Mouse (Mus musculus) brown adipose tissue, adult 24 weeks (tissue): ENCODE results near the gene Rffl. TPM values are rescaled to one million over a fixed set of nuclear protein-coding genes. Genes with fewer than 3 reads are reported as not detected.

ENCODE experiments used
- H3K27ac ChIP-seq: fragments of 200-500 bp; replicated peaks from 2 replicates; pipeline ENCODE4 v1.5.1; 2012; ENCODE audit warnings: low read depth, mild to moderate bottlenecking, low read length
- H3K4me1 ChIP-seq: fragments of 200-500 bp; 2 replicates; pipeline ENCODE4 v1.6.1; 2012; ENCODE audit warnings: low read length, mixed read lengths; ENCODE audit not compliant: control insufficient read depth, insufficient read depth, insufficient read length
- H3K4me3 ChIP-seq: fragments of 200-500 bp; 2 replicates; pipeline ENCODE4 v1.5.1; 2012; ENCODE audit warnings: low read depth, mild to moderate bottlenecking, low read length, moderate library complexity; ENCODE audit not compliant: insufficient read depth
- polyA plus RNA-seq: library from polyadenylated mRNA; stranded (reverse); fragments of >200 nt; gene quantifications from 2 replicates; pipeline ENCODE4 v1.2.4, GENCODE M21; 2012; ENCODE audit not compliant: missing spikeins, insufficient read depth, insufficient read length

Gene Rffl
- polyA plus RNA-seq, 1 experiment: 6.3 TPM

GRCm38 (mm10) chr11:82806656-82807055, 64.4 kb downstream of the Rffl start:
- no peak overlapping the region for H3K4me3 ChIP-seq
- no peaks in the 10 kb centered on the region for H3K4me1 ChIP-seq
- H3K27ac ChIP-seq: no peak overlapping the region

- Histone ChIP-seq H3K4me1 (peaks cover 4% of the 10 kb centered on the region; the same call in 1 of the 2 replicates), H3K4me3 (no peak overlapping the region), H3K27ac (no peak overlapping the region)
These were observed 87.6 kb downstream of the Rffl start for GRCm38 (mm10) chr11:82783453-82783852.

- Histone ChIP-seq H3K4me3 (peak overlapping the region; percentile 98), H3K27ac (no peak overlapping the region), H3K4me1 (peaks cover 4% of the 10 kb centered on the region; the same call in 1 of the 2 replicates)
These were observed 88.8 kb downstream of the Rffl start for GRCm38 (mm10) chr11:82782197-82782596.

- Histone ChIP-seq H3K4me3 (peak within 1 kb of the TSS; percentile 98), H3K27ac (peak within 1 kb of the TSS; percentile 97)
These were observed 89.8 kb downstream of the Rffl start, which contains the start of gene Lig3 for GRCm38 (mm10) chr11:82780983-82781903. Lig3 (plus strand) TSS chr11:82781108.

GRCm38 (mm10) chr11:82780134-82780533, 90.9 kb downstream of the Rffl start:
- no peak overlapping the region for H3K27ac ChIP-seq

More at GRCm38 (mm10) chr11:82780983-82781903, 89.8 kb downstream of the Rffl start, which contains the start of gene Lig3:
- H3K4me1 ChIP-seq: peaks cover 4% of the 10 kb centered on the region; the same call in 1 of the 2 replicates

GRCm38 (mm10) chr11:82764438-82764924, 106.5 kb downstream of the Rffl start:
- H3K4me1 ChIP-seq: peaks cover 5% of the 10 kb centered on the region; the same call in 1 of the 2 replicates
- peak overlapping the region; percentile 76 for H3K4me3 ChIP-seq
- peak overlapping the region; percentile 81 for H3K27ac ChIP-seq

More at GRCm38 (mm10) chr11:82780134-82780533, 90.9 kb downstream of the Rffl start:
- Histone ChIP-seq H3K4me1 (peaks cover 4% of the 10 kb centered on the region; the same call in 1 of the 2 replicates), H3K4me3 (peak overlapping the region; percentile 98)

GRCm38 (mm10) chr11:82763742-82764437, 107.1 kb downstream of the Rffl start, which contains the start of the genes Cct6b and Zfp830:
Cct6b (minus strand) TSS chr11:82764321.
Zfp830 (plus strand) TSS chr11:82764345.
- Histone ChIP-seq H3K4me3 (peak within 1 kb of the TSS; percentile 76), H3K27ac (peak within 1 kb of the TSS; percentile 81), H3K4me1 (peaks cover 5% of the 10 kb centered on the region; the same call in 1 of the 2 replicates)

- H3K27ac ChIP-seq: no peak overlapping the region; the same call in 1 of the 2 replicates
- H3K4me3 ChIP-seq: peak overlapping the region; percentile 76
- H3K4me1 ChIP-seq: peaks cover 5% of the 10 kb centered on the region; the same call in 1 of the 2 replicates
These were observed 107.7 kb downstream of the Rffl start for GRCm38 (mm10) chr11:82763261-82763660.

GRCm38 (mm10) chr11:82762286-82762829, 108.7 kb downstream of the Rffl start:
- H3K27ac ChIP-seq: no peak overlapping the region
- no peak overlapping the region for H3K4me3 ChIP-seq
- peaks cover 5% of the 10 kb centered on the region; the same call in 1 of the 2 replicates for H3K4me1 ChIP-seq

GRCm38 (mm10) chr11:82755919-82756318, 115.1 kb downstream of the Rffl start:
- Histone ChIP-seq H3K27ac (no peak overlapping the region), H3K4me1 (no peaks in the 10 kb centered on the region), H3K4me3 (no peak overlapping the region)

Other genes with a start within 250 kb of the Rffl start
- 0.58 and 0.91 TPM in 2 replicates for gene Cct6b, start 106.9 kb downstream of the Rffl start, polyA plus RNA-seq
- gene Zfp830, start 106.9 kb downstream of the Rffl start, polyA plus RNA-seq: 7.2 and 9.5 TPM in 2 replicates
- 3.7 and 5.2 TPM in 2 replicates for gene Lig3, start 90.1 kb downstream of the Rffl start, polyA plus RNA-seq
- 13.4 and 21.8 TPM in 2 replicates for gene Rad51d, start 19.4 kb upstream of the Rffl start, polyA plus RNA-seq
- 0.79 TPM in 1 of 2 replicates, not detected in the other for gene Fndc8, start 20.9 kb upstream of the Rffl start, polyA plus RNA-seq
- 3.8 and 6.7 TPM in 2 replicates for gene Nle1, start 37.2 kb upstream of the Rffl start, polyA plus RNA-seq
- gene Unc45b, start 39.3 kb upstream of the Rffl start, polyA plus RNA-seq: 9.1 and 14.2 TPM in 2 replicates
- 28.7 and 30.4 TPM in 2 replicates for gene Slfn5, start 80.1 kb upstream of the Rffl start, polyA plus RNA-seq
- 0.55 and 0.92 TPM in 2 replicates for gene Slfn9, start 120.6 kb upstream of the Rffl start, polyA plus RNA-seq
- 0.79 and 2.6 TPM in 2 replicates for gene Slfn8, start 149.6 kb upstream of the Rffl start, polyA plus RNA-seq
- 3.5 and 3.6 TPM in 2 replicates for gene Slfn2, start 193.9 kb upstream of the Rffl start, polyA plus RNA-seq
- gene Slfn1, start 245.6 kb upstream of the Rffl start, polyA plus RNA-seq: not detected in 2 replicates